Mouse (Mus musculus) liver, adult 2 months (tissue): ENCODE data around the gene Slc2a4.

Experiments
- CTCF ChIP-seq: fragments of 200-500 bp; IDR thresholded peaks from 2 replicates; pipeline ENCODE4 v1.5.1; 2011; ENCODE audit warnings: low read depth, low read length, control low read depth
- POLR2A ChIP-seq: fragments of 200-500 bp; IDR thresholded peaks from 2 replicates; pipeline ENCODE4 v1.6.1; 2011; ENCODE audit warnings: low read length, control low read depth; ENCODE audit not compliant: insufficient read depth; ENCODE audit errors: extremely low read depth

- TF ChIP-seq POLR2A (no peak), CTCF (no peak)
Measured at GRCm38 (mm10) chr11:69961841-69962240, 13.9 kb upstream of the Slc2a4 start.
